Mouse (Mus musculus) liver, adult 2 months (tissue): ENCODE data around the gene Usf1. TPM values are rescaled to one million over a fixed set of nuclear protein-coding genes. Genes with fewer than 3 reads are reported as not detected.

Source experiments
- DNase-seq: peaks from one replicate; pipeline ENCODE4 v3.0.0-alpha.2; 2011; ENCODE audit warnings: low read depth, low spot score; ENCODE audit errors: extremely low read depth
- H3K27ac ChIP-seq: fragments of 200-500 bp; replicated peaks from 2 replicates; pipeline ENCODE4 v1.5.1; 2012; ENCODE audit warnings: low read depth, mild to moderate bottlenecking, control low read depth, inconsistent platforms, low read length; ENCODE audit not compliant: insufficient read depth
- H3K27me3 ChIP-seq: fragments of 200-500 bp; 2 replicates; pipeline ENCODE4 v1.6.1; 2012; ENCODE audit warnings: mild to moderate bottlenecking, moderate library complexity, low read length, inconsistent platforms; ENCODE audit not compliant: control insufficient read depth, insufficient read depth
- H3K36me3 ChIP-seq: fragments of 200-500 bp; 2 replicates; pipeline ENCODE4 v1.6.1; 2012; ENCODE audit warnings: low read length, inconsistent platforms; ENCODE audit not compliant: control insufficient read depth, insufficient read depth
- H3K4me1 ChIP-seq: fragments of 200-500 bp; 2 replicates; pipeline ENCODE4 v1.6.1; 2011; ENCODE audit warnings: low read length; ENCODE audit not compliant: control insufficient read depth, insufficient read depth
- H3K4me3 ChIP-seq: fragments of 200-500 bp; 2 replicates; pipeline ENCODE4 v1.5.1; 2011; ENCODE audit warnings: low read depth, mild to moderate bottlenecking, control low read depth, low read length, moderate library complexity; ENCODE audit not compliant: insufficient read depth
- H3K79me2 ChIP-seq: fragments of 200-500 bp; 2 replicates; pipeline ENCODE4 v1.6.1; 2012; ENCODE audit warnings: inconsistent platforms, mild to moderate bottlenecking, low read length, moderate library complexity; ENCODE audit not compliant: control insufficient read depth, insufficient read depth
- H3K9ac ChIP-seq: fragments of 200-500 bp; 2 replicates; pipeline ENCODE4 v1.6.1; 2012; ENCODE audit warnings: low read depth, mild to moderate bottlenecking, control low read depth, inconsistent platforms, low read length
- CTCF ChIP-seq: fragments of 200-500 bp; IDR thresholded peaks from 2 replicates; pipeline ENCODE4 v1.5.1; 2011; ENCODE audit warnings: low read depth, low read length, control low read depth
- POLR2A ChIP-seq: fragments of 200-500 bp; IDR thresholded peaks from 2 replicates; pipeline ENCODE4 v1.6.1; 2011; ENCODE audit warnings: low read length, control low read depth; ENCODE audit not compliant: insufficient read depth; ENCODE audit errors: extremely low read depth
- WGBS: fragments of 180-500 bp; shearing (Covaris S2); methylation state at CpG from one replicate; pipeline ENCODE4 v1.1.7; 2018; 5-methylcytosine and 5-hydroxymethylcytosine counted together
- polyA plus RNA-seq: library from polyadenylated mRNA; depleted of rRNA; stranded (reverse); fragments of >200 nt; gene quantifications from 2 replicates; pipeline ENCODE4 v1.2.3, GENCODE M21; 2012
- total RNA-seq: library from RNA; depleted of rRNA; stranded (reverse); fragments of >200 nt; gene quantifications from 2 replicates; pipeline ENCODE4 v1.2.3, GENCODE M21; 2014

Usf1 gene
- total and polyA plus RNA-seq, 2 experiments: 27.2 to 39.4 TPM

DNA sequence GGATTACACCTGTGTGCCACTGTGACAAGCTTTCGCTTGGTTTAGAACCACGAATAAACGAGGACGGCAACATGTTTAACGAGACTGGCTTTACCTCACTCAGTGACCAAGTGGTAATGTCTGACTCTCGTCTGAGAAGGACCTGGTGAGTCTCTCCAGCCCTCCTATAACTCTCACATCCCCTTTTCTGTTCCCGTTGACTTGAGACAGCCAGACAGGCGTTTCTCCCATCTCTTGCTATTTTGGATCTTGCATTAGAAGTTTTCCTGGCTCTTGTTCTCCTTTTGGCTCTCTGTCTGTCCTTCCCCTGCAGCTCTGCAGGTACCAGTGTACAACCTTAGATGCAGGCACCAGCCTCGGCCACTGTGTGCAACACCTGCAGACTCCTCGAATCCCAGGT is 39.9 kb downstream of the Usf1 start:
- Histone ChIP-seq H3K79me2 (peaks cover 49% of the 10 kb centered on the region), H3K27ac (no peak overlapping the region), H3K27me3 (no peaks in the 10 kb centered on the region), H3K36me3 (0 out of 2 replicates have a peak, but pooled peaks cover 1% of the 10 kb centered on the region), H3K4me1 (peaks cover 26% of the 10 kb centered on the region), H3K9ac (no peak overlapping the region), H3K4me3 (no peak overlapping the region)
- TF ChIP-seq POLR2A: no peak
- no peak for TF ChIP-seq CTCF
- WGBS: 84% methylated on average over 10 of the region's 10 CpGs
- no peak for DNase-seq

DNA sequence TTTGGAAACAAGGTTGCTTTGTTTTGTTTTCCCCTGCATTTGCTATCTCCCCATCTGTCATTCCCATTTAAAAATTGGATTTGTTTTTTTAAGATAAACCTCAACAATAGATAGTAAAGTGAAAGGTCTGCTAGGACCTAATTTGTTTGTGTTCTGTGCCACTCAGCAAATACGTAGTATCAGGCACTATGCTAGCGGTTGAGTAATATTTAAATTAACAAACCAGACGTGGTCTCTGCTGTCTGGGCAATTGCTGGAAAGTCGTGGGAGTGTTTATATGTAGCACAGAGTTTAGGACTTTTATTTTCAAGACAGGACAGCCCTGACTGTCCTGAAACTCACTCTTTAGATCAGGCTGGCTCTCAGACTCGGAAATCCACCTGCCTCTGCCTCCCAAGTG is 41.4 kb downstream of the Usf1 start:
- H3K79me2 ChIP-seq: peaks cover 49% of the 10 kb centered on the region
- no peak for TF ChIP-seq POLR2A
- TF ChIP-seq CTCF: no peak
- H3K4me3 ChIP-seq: no peak overlapping the region
- DNase-seq: peak; percentile 60
- 0 out of 2 replicates have a peak, but pooled peaks cover 1% of the 10 kb centered on the region for H3K36me3 ChIP-seq
- peaks cover 25% of the 10 kb centered on the region for H3K4me1 ChIP-seq
- H3K27ac ChIP-seq: peak overlapping the region; percentile 92
- H3K27me3 ChIP-seq: no peaks in the 10 kb centered on the region
- no peak overlapping the region for H3K9ac ChIP-seq
- WGBS: 12% methylated on average over 5 of the region's 5 CpGs

DNA sequence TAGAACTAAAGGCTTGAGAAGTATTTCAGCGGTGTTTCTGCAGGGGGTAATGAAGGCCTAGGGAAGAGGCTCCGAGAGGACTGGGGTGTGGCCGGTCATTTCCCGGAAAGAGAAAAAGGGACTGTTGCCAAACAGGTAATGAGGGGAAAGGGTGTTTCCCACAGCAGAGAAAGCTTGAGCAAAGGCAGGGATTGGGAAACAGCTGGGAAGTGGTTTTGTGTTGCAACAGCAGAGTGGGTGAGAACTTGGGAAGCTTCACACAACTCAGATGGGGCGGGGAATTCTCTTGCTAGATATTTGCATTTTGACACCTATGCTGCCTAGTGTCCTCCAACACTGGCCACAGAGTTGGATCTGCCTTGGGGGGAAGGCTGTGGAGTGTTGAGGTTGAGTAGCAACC is 41.8 kb downstream of the Usf1 start:
- TF ChIP-seq POLR2A (no peak), CTCF (no peak)
- H3K27ac ChIP-seq: peak overlapping the region; percentile 92
- WGBS: 16% methylated on average over 5 of the region's 5 CpGs
- H3K36me3 ChIP-seq: 0 out of 2 replicates have a peak, but pooled peaks cover 1% of the 10 kb centered on the region
- H3K9ac ChIP-seq: no peak overlapping the region
- H3K4me1 ChIP-seq: peaks cover 21% of the 10 kb centered on the region
- no peaks in the 10 kb centered on the region for H3K27me3 ChIP-seq
- no peak overlapping the region for H3K4me3 ChIP-seq
- H3K79me2 ChIP-seq: peaks cover 46% of the 10 kb centered on the region
- peak; percentile 86 for DNase-seq

DNA sequence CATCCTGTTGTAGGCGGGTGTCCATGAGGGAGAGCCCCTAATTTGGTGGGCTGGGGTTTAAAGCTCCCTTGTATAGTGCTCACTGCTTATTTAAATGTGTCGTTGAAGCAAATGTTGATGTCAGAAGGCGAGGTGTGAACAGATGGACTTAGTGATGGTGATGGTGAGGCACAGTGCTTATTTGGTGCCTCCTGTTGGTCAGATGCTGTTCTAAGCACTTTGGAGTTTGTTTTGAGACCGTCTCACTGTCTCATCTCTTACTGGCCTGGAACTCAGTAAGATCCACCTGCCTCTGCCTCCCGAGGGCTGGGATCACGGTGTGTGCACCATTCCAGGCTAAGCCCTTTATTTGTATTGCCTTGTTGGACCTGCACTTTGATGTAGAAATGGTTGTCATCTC is 43.8 kb downstream of the Usf1 start:
- Histone ChIP-seq H3K4me3 (no peak overlapping the region), H3K36me3 (0 out of 2 replicates have a peak, but pooled peaks cover 1% of the 10 kb centered on the region), H3K27ac (no peak overlapping the region), H3K9ac (no peak overlapping the region), H3K27me3 (no peaks in the 10 kb centered on the region), H3K4me1 (peaks cover 19% of the 10 kb centered on the region), H3K79me2 (peaks cover 45% of the 10 kb centered on the region)
- DNase-seq: no peak
- 60% methylated on average over 6 of the region's 6 CpGs for WGBS
- TF ChIP-seq POLR2A: no peak
- TF ChIP-seq CTCF: 0 out of 2 replicates have a peak, but pooled peaks have one; percentile 11

DNA sequence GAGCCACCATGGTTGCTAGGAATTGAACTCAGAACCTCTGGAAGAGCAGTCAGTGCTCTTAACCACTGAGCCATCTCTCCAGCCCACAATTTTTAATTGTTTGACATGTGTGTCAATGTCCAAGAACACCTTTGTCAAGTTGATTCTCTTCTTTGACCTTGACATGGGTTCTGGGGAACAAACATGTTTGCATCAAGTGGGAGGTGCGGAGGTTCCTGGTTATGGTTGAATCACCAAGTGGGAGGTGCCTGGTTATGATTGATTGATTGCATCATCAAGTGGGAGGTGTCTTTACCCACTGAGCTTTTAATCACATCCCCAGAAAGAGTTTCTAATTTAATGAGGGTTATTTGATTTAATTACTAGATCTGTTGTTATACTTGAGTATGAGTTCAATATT is 46.5 kb downstream of the Usf1 start:
- Histone ChIP-seq H3K79me2 (peaks cover 29% of the 10 kb centered on the region), H3K4me1 (peaks cover 14% of the 10 kb centered on the region), H3K27ac (no peak overlapping the region), H3K4me3 (no peak overlapping the region), H3K9ac (no peak overlapping the region), H3K27me3 (no peaks in the 10 kb centered on the region), H3K36me3 (peaks cover 10% of the 10 kb centered on the region)
- DNase-seq: no peak
- TF ChIP-seq POLR2A (no peak), CTCF (no peak)
- WGBS: 34% methylated on average over 1 of the region's 1 CpGs

DNA sequence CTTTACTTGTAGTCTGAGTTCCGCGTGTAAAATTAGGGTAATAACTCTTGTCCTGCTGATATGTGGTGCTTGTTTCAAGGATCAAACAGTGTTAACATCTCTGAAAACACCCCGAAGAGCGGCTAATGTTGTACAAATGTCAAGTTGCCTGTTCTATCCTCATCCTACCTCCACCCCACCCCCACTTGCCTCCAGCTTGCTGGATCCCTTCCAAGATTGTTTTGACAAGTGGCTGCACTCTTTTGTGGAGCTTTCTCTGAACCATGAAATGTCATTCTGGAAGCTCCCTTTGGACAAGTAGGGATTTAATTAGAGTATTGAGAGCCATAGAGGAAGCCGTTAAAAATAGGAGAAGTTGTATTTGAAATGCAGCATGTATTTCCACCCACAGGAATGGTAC is 48.7 kb downstream of the Usf1 start:
- H3K36me3 ChIP-seq: peaks cover 24% of the 10 kb centered on the region
- H3K4me1 ChIP-seq: 0 out of 2 replicates have a peak, but pooled peaks cover 4% of the 10 kb centered on the region
- 75% methylated on average over 5 of the region's 5 CpGs for WGBS
- no peaks in the 10 kb centered on the region for H3K27me3 ChIP-seq
- H3K9ac ChIP-seq: no peak overlapping the region
- DNase-seq: no peak
- no peak for TF ChIP-seq POLR2A
- no peak for TF ChIP-seq CTCF
- no peak overlapping the region for H3K4me3 ChIP-seq
- H3K79me2 ChIP-seq: peaks cover 24% of the 10 kb centered on the region
- no peak overlapping the region for H3K27ac ChIP-seq
